In the genomic region with DNA sequence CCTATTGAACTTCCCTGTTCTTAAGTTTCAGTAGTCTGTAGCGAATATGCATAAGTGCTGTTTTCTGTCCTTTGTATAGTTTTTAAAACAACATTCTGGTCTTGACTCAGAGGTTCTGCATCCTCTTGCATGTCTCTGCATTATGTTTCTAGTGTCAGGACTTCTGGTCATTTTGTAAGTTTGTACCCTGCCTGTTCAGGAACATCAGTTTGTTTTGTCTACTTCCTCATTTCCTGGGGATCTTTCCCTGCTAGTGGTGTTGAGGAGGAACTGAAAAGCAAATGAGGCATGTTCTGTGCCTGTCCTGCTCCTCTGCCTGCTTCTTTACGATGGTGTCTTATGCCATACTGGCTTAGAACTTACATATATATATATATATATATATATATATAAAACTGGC, we compare ENCODE assay signal across 21 mouse cellular contexts. TPM values are rescaled to one million over a fixed set of nuclear protein-coding genes. Genes with fewer than 3 reads are reported as not detected.
DNase-seq lines count a peak whose midpoint lies in the region; ATAC-seq and TF ChIP-seq lines count a peak whose summit lies in the region.
"Had no signal": no experiment of that assay in that cellular context is flagged by ENCODE, and none has a peak within 500 bp of the region (broad histone marks: within the 10 kb centered on the region; RNA-seq: fewer than 3 reads in every experiment).

No protein-coding gene starts in this region.

- no peak for TF ChIP-seq POLR2A in bone marrow macrophage, adult 2 months (IDR thresholded peaks at IDR 0.05; ENCODE audit: borderline replicate concordance, low read depth, low read length)

- ATAC-seq in monocyte, adult 5-6 weeks (replicated peaks; ENCODE audit: insufficient number of reproducible peaks, low FRiP score, low TSS enrichment, poor library complexity, severe bottlenecking): peak; percentile 74
- ATAC-seq: forebrain, embryonic 13.5 days; midbrain, embryonic 13.5 days had no signal

- TF ChIP-seq CTCF in bone marrow macrophage, adult 2 months (IDR thresholded peaks at IDR 0.05; ENCODE audit: low read depth, low read length): no peak

- H3K4me1 ChIP-seq in bone marrow macrophage, adult 2 months (ENCODE audit: control insufficient read depth, insufficient read depth, low read length): peaks cover 20% of the 10 kb centered on the region
- H3K4me1 ChIP-seq: forebrain, embryonic 13.5 days; liver, embryonic 13.5 days; lung, embryonic 15.5 days; megakaryocyte, embryonic 14.5 days; midbrain, embryonic 13.5 days had no signal

- no peak overlapping the region for H3K4me3 ChIP-seq in bone marrow macrophage, adult 2 months (ENCODE audit: insufficient read depth, low read length)
- H3K4me3 ChIP-seq: forebrain, embryonic 13.5 days; gastrocnemius, adult 2 months; liver, embryonic 13.5 days; lung, embryonic 15.5 days; megakaryocyte, embryonic 14.5 days; midbrain, embryonic 13.5 days had no signal

- peak overlapping the region; percentile 71 for H3K27ac ChIP-seq in bone marrow macrophage, adult 2 months (ENCODE audit: insufficient read depth, low read depth, low read length)
- H3K27ac ChIP-seq: forebrain, embryonic 13.5 days; gastrocnemius, adult 2 months; liver, embryonic 13.5 days; lung, embryonic 15.5 days; midbrain, embryonic 13.5 days had no signal

- peak; percentile 28 for DNase-seq in heart, adult 8-10 months (ENCODE audit: low spot score)
- no peak for DNase-seq in heart, postnatal 4 days
- peak; percentile 5 for DNase-seq in 416B (ENCODE audit: low read depth)
- no peak for DNase-seq in layer of hippocampus, adult 8-10 months (ENCODE audit: low spot score in 2 of 2)
- no peak for DNase-seq in testis, postnatal 14 days (ENCODE audit: low spot score)
- DNase-seq: adrenal gland, postnatal 10 days; cerebellum, adult 8-10 months; cerebellum, postnatal 36 days; gastrocnemius, adult 2 months; kidney, adult 11 months; kidney, postnatal 10 days; liver, embryonic 13.5 days; right cerebral cortex, postnatal 25 days; thymus, adult 2 months; thymus, postnatal 4 days had no signal

RNA-seq across cellular contexts. Expression of a gene that starts 13.8 kb away (rescaled TPM):
- 10 to 100 TPM in 3 of 4 experiments, 1 to 10 TPM in 1; 7.3 to 12.9 (median 11.5) TPM for total RNA-seq in heart, adult 8-10 months (2022)
- total RNA-seq in heart, postnatal 4 days (2021): 10 to 100 TPM; 12.9 to 20.1 TPM
- 28.0 and 37.7 TPM in 2 replicates for polyA plus RNA-seq in bone marrow macrophage, adult 2 months (2012; ENCODE audit: insufficient read depth, insufficient read length, missing spikeins)
- 106 to 184 TPM (median 140 TPM) in 3 replicates for total RNA-seq in monocyte, adult 5-6 weeks (2017)
- total RNA-seq in layer of hippocampus, adult 8-10 months (2022): 10 to 100 TPM; 23.0 to 27.2 (median 23.7) TPM

RNA-seq across cellular contexts. Expression of a gene that starts 13.8 kb away (rescaled TPM):
- total RNA-seq in heart, adult 8-10 months (2022): 1 to 10 TPM; 7.6 to 9.3 (median 7.8) TPM
- total RNA-seq in heart, postnatal 4 days (2021): 10 to 100 TPM; 13.9 to 14.2 TPM
- polyA plus RNA-seq in bone marrow macrophage, adult 2 months (2012; ENCODE audit: insufficient read depth, insufficient read length, missing spikeins): 26.6 and 28.5 TPM in 2 replicates
- 37.7 to 68.7 TPM (median 59.0 TPM) in 3 replicates for total RNA-seq in monocyte, adult 5-6 weeks (2017)
- total RNA-seq in layer of hippocampus, adult 8-10 months (2022): 10 to 100 TPM; 34.2 to 47.2 (median 41.8) TPM

Comparison
In these comparisons a context has a peak if more than half of its experiments do, and no peak if none do; other contexts are left out.
1. DNase-seq: peak in heart, adult 8-10 months (single experiment) and 416B (single experiment); none in heart, postnatal 4 days (single experiment), layer of hippocampus, adult 8-10 months (0 of 2) and testis, postnatal 14 days (single experiment).